Mouse (Mus musculus): ENCODE measurements around the gene Acsl5.

Gene Acsl5

DNA sequence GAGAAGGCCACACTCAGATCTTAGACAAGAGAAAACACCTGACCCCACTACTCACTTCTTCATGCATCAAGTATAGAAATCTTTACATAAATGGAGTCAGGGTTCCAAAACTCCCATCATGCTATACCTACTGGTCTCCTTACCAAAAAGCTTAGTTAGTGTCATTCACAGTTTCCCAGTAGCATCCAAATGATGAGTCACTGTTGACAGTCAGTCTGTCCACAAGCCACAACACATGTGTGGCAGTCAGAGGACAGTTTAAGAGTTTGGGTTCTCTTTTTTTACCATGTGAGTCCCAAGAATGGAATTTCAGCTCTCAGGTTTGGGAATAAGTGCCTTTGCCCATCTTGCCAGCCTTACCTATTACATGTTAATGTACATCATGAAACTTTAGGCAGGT lies 37.2 kb downstream of the Acsl5 start:
- no peak for DNase-seq (ENCODE audit: low spot score)

DNA sequence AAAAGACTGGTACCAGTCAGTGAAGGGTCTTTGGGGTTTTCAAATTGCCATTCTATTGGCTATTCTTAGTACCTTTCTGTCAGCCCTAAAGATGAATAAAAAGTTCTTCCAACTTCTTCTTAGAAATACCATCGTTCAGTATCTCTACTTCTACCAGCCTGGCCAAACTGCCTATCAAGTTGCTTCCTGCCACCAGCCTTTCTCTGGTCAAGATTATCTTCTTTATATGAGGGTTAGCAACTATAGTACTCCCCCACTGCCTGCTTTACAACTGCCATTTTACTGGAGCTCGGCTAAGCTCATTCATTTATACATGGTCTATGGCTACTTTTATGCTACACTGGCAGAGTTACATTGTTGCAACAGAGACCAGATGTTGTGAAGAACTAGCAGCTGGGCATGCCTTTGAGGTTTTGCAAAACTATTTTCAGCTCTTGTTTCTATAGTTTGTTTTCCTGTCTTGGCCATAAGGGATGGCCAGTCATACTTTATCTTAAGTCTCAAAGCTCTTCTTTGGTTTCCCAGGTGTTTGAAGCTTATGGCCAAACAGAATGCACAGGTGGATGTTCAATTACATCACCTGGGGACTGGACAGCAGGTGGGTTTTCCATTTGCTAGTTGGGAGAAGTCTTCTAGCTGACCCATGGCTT lies 39.0 kb downstream of the Acsl5 start:
- no peak for DNase-seq (ENCODE audit: low spot score)

DNA sequence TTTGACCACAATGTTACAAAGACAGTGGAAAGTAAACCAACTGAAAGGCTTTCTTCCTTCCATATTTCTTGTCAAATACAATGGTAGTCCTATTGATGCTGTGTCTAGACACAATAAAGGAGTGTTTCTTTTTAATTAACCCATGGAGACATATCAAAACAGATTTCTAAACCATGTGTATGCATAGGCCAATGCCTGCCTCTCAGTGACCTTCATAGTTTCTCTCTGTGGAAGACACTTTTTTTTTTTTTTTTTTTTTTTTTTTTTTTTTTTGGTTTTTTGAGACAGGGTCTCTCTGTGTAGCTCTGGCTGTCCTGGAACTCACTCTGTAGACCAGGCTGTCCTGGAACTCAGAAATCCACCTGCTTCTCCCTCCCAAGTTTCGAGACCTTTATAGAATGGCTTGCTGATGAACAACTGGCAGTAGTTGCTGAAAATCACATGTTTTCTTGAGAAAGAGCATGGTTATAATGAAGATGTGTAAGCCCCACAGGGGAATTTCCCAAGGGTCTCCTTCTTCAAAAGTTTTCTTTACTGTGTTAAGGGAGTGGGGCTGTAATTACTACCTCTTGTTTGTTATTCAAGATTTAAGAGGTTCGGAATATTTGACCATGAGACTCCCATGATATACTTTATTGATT lies 40.6 kb downstream of the Acsl5 start:
- DNase-seq (ENCODE audit: low spot score) = no peak

DNA sequence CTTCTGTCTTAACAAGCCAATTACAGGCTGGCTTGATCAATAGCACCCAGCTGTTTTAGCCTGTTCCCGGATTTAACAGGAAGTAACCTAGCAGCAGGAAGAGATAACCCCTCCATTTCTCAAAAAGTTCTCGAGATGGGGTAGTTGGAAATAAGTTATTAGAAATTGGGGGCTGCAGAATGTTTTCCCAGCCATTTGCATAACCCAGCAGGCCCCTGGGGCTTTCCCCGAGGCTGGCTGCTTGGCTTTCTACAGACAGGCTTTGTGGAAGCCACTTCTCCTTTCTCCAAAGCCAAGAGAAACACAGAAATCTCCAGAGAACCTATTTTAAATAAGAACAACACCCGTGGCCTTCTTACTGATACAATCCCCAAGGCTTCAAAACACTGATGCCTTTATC lies 41.4 kb downstream of the Acsl5 start:
- no peak for DNase-seq (ENCODE audit: low spot score)

DNA sequence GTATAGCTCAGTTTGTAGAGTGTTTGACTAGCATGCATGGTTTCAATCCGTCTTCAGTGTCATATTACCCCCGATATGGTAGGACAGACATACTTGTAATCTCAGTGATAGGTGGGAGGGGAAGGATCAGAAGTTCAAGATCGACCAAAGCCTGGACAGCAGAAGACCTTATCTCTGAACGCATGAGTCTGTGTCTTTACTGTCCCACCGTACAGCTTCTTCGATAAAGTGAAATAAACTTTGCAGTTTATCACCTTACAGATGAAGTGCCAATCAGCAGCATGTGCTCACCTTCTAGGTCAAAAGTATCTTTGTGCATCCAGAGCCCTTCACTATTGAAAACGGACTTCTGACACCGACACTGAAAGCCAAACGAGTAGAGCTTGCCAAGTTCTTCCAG lies 43.3 kb downstream of the Acsl5 start:
- no peak for DNase-seq (ENCODE audit: low spot score)

DNA sequence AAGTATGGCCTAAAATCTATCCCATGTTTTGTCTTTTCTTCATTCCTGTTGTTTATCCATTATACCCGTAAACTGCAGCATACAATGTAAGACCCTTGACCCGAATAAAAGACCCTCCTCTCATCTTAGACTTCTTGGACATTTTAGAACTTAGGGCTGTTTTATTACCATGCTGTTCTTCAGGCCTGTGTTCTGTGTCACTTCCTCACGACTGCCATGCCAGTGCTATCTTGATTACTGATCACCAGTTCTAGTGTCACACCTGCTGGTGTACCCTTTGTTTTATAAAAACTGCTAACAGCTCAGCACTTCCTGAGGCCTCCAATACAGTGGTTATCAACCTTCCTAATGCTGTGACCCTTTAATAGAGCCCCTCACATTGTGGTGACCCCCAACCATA lies 43.8 kb downstream of the Acsl5 start:
- DNase-seq (ENCODE audit: low spot score) = no peak

DNA sequence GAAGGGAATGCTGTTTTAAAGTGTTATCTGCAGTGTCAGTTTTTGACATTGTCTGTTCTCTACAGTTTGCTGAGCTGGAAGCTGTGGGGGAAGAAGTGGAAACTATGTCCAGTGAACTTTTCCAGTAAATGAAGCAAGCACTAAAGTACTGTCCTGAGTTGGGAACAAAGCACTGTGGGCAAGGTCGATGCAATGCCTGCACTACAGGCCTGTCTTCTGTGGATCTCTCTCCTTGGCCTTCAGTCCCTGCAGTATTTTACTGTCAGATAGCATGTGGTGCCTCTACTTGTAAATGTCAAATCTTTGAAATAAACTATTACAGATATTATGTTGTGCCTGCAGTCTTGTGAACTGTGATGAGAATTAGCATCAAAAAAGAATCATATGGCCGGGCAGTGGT lies 44.6 kb downstream of the Acsl5 start:
- no peak for DNase-seq (ENCODE audit: low spot score)

DNA sequence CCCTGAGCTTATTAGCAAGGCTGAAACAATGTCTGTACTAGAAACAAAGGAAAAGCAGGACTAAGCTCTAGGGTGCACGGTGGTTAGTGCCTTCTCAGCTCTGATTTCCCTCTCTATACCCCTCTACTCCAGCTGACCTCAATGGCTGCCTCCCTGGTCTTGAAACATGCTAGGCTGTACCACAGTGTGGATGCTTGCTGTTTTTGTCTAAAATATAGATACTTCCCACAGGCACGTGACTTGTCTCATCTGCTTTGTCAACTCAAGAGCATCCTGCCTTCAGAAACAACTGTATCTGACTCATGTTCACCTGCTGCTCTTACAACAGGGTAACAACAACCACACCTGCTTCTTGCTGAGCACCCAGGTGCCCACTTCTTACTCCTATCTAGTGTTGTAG lies 45.8 kb downstream of the Acsl5 start:
- DNase-seq (ENCODE audit: low spot score) = no peak

DNA sequence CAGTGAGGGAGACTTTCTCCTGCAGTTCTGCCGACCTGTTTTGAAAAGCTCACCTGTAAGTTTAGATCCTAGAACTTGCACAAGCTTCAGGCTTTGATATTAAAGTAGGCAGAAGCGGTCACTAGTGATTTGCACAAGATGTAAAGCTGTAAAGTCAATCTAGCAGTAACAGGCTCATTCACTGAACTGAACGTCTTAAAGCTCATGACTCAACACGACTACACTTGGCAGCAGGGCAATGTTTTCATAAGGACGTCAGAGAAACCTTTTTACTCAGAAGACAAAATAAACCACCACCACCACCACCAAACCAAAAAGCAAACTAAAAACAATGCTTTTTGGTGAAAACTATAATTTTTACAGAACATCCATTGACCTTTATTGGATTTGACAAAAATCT lies 46.2 kb downstream of the Acsl5 start:
- no peak for DNase-seq (ENCODE audit: low spot score)

DNA sequence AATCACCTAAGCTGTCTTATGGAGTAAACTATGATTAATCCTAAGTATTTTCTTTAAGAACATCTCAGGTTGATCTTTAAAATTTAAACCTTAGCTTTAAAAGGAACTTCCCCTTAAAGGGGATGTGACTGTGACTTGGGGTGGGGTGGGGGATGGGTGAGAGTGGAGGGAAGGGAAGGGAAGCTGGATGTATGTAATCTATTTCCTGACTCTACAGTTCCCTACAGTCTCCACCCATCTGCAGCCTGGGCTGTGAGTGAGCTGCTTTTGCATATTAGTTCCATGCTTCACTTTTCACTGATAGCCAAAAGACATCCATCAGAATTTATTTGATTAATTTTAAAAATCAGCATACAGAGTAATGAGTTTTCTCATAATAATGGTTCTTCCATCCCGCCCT lies 47.6 kb downstream of the Acsl5 start:
- no peak for DNase-seq (ENCODE audit: low spot score)

DNA sequence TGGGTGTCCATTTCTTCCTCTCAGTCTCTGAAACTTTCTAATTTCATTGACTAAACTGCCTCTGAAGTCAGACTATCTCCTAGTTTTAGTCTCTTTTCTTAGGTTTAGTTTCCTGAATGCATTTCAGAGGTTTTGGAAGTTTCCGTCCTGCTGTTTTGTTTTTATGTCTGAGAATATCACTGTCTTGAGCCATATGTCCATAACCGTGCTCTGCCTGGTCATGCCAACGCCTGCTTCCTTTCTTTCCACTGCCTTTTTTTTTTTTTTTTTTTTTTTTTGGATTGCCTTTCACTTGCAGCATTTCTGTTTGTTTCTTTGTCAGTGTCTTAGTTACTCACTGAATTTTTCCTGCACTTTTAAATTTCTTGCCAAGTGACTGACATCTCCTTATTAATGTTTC lies 48.8 kb downstream of the Acsl5 start:
- no peak for DNase-seq (ENCODE audit: low spot score)

DNA sequence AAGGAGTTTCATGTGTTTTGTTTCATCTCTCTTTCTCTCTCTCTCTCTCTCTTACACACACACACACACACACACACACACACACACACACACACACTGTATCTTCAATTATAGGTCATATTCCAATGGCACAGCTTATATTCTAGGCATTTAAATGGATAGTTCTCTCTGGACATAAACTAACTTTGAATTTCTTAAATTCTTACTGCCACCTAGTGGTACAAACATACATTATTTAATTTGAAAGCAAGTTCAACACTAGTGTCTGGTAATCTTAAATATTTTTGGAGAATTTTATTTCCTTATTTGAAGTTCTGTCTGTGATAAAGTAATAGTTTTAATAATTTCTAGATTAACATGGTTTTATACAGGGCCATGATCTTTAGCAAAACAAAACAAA lies 53.3 kb downstream of the Acsl5 start:
- DNase-seq (ENCODE audit: low spot score) = no peak

DNA sequence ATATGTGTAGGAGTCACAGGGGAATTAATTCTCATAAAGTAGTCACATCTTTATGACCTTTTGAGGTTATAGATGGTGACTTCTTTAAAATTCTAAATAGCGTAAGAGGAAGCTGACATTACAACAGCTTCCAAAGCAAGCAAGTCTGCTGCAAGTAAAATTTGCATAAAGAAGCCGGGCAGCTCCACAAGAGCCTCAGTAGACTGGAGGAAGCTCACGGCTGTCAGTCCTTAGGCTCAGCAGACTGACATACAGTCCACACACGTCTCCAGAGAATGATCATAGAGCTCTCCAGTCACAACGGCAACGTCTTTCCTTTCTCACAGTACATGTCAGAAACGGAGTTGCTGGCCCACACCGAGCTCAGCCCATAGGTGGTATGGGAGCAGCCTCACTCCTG lies 60.1 kb downstream of the Acsl5 start:
- DNase-seq (ENCODE audit: low spot score) = no peak

DNA sequence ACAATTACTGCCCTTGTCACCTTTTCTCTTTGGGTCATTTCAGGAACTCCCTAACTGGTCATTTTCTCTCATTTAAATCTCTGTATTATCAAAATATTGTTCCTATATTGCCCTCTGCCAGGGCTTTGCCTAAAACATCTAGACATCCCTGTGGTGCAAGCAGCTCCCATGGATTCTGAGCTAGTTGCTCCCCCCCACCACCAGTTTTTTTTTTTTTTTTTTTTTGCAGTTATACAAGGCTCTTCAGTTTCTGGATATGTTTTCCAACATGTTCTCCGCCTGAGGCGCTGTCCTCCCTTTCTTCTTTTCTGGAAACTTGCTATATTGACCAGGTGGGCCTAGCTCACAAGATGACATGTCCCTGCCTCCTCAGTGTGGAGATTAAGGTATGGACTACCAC lies 61.9 kb downstream of the Acsl5 start:
- DNase-seq (ENCODE audit: low spot score) = no peak

DNA sequence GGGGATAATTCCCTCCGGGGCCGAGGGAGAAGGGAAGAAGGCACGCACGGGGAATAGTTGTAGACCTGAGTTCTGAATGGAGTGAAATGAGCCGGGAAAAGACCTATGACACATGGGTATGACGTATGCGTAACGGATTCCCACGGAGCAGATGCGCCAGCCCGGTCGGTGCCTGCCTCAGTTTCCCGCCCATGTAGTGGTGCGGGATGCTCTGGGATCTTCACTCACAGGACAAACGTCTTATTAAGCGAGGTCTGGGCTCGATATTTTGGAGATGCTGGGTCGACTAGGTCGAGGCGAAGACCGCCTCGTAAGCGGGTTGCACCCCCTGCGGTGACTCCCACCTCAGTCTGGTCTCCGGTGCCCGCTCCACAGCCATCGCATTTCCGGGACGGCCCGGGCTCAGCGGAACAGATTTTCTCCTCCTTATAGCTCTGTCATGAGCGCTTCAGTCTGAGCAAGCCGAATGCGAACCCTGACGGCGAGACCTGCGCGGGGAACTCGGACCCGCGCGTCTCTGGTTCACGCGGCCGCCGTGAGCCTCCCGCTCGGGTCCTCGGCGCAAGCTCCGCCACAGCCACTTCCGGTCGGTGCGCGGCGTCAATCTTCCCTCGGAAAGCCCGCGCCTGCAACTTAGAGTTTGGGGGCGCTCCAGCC lies 63.8 kb downstream of the Acsl5 start, which contains the start of gene Zdhhc6:
Gene Zdhhc6 (minus strand): TSS at position 581 of the 657 bp plus-strand sequence.
- peak; percentile 41 for DNase-seq (ENCODE audit: low spot score)

DNA sequence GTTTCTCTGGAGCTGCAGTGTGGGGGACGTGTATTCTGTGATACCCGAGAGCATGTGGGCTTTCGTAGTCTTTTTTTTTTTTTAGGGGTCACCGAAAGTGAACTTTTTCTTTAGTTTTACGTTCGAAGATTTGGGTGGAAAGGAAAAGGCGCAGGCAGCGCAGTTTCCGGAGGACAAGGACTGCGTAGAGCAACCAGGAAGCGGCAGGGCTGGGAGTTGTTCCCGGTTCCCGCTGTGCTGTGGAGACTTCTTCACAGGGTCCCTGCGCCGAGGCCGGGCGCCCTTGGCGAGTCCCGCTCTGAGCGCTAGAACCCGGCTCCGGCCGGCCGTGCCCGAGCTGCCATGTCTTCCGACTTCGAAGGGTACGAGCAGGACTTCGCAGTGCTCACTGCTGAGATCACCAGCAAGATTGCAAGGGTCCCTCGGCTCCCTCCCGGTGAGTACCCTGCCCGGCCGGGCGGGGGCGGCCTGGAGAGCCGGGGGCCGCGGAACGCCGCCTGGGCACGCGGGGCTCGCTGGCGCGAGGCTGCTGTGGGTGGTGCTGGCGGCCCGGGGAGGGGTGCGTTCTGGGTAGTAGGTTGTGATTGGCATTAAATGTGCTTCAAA lies 64.5 kb downstream of the Acsl5 start, which contains the start of gene Vti1a:
Gene Vti1a (plus strand): TSS at position 187 of the 606 bp plus-strand sequence.
- DNase-seq (ENCODE audit: low spot score) = peak; percentile 54

DNA sequence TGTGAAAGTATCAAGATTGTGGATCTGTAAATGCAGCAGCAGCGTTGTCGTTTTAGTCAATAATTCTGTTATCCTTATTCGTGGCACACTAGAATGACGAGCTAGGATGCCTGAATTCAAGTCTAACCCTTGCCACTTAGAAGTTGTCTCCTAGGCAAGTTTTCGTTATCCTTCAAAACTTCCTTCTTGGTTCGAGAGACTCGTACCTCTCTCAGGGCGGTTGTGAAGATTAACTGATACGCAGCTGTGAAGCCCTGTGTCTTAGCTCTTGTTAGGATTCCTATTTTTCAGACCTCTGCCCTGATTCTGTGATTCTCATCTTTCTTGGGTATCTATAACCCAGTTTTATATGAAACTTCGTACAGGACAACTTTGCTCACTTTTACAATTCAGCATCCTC lies 65.2 kb downstream of the Acsl5 start:
- DNase-seq (ENCODE audit: low spot score) = no peak

DNA sequence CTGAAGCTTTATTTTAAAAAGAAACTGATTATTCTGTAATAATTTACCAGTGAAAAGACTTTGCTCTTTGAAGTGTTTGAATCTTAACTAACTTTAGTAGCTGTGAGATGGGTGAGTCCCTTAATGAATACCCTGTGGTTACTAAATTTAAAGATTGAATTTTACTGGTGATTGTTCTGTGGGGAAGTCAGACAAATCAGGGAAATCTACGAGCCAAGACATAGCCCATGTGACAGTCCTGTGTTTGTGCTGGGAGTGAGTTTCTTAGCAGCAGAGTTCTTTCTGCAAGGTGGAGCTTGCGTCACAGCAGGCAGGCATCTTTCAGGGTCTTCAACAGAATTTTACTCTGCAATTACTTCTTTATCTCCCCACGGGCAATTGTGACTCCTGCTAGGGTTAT lies 67.3 kb downstream of the Acsl5 start:
- DNase-seq (ENCODE audit: low spot score) = no peak

DNA sequence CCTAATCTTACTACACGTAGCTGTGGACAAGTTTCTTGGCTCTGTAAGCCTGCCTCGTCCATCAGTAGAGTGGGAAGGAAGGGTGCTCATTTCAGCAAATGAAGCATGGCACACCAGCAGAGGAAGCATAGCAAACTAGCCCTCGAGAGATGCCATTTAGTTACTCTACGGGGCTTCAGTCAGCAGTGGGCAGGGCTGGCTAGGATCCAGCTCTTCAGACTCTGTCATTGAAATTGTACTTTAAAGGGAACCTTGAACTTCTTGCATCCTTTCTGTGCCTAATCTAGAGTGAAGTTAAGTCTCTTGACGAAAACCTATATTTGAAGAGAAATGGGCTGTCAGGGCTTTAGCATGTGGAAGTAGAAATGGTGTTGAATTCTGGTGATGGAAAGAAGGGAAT lies 67.8 kb downstream of the Acsl5 start:
- no peak for DNase-seq (ENCODE audit: low spot score)

DNA sequence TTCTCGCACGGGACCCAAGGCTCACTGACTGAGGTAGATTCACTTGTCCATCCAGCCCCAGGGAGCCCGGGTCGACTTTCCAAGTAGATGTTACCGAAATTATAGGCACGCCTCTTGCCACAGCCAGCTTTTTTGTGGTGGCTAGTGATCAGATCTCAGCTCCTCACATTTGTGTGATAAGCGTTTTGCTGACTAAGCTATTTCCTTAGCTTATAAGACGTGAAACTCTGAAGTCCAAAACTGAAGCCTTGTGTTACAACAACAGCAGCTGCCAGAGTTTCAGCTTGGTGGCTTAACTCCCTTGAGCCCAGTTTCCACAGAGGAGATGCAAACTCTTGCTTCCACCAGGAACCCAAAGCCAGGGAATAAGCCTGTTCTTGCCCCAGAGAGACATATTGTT lies 70.9 kb downstream of the Acsl5 start:
- no peak for DNase-seq (ENCODE audit: low spot score)

DNA sequence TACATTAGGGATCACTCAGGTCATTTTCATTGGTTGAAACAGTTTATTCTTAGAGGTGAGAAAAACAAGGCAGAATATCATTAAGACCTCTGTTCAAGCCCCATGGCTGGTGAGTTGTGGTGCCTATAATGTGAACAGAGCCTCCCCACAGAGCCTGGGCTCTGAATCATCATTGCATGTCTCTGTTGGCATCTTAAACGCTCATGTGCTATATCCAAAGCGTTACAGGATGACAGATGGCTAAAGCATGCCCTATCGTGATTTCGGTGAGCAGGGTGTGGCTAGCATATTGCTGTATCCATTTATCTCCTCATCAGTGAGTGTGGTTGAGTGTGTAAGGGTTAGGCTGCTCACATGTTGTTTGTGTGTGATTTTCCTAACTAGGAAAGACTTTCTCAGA lies 75.8 kb downstream of the Acsl5 start:
- DNase-seq (ENCODE audit: low spot score) = no peak

DNA sequence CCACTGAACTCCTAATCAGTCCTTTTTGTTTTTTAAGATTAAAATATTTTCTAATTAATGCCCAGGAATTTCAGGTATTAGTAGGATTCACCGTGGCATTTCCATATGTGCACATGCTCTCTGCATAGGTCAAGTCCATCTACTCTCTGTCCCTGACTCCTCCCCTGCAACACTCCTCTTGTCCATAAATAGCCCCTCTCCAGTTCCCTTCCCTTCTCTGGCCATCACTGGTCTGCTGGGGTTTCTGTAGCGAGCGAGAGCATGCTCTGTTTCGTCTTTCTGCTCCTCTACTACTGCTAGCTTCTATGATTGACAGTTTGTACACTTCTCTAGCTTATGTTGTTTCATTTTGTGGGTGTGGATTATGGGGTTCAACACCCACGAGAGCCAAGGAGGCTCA lies 80.0 kb downstream of the Acsl5 start:
- no peak for DNase-seq (ENCODE audit: low spot score)

DNA sequence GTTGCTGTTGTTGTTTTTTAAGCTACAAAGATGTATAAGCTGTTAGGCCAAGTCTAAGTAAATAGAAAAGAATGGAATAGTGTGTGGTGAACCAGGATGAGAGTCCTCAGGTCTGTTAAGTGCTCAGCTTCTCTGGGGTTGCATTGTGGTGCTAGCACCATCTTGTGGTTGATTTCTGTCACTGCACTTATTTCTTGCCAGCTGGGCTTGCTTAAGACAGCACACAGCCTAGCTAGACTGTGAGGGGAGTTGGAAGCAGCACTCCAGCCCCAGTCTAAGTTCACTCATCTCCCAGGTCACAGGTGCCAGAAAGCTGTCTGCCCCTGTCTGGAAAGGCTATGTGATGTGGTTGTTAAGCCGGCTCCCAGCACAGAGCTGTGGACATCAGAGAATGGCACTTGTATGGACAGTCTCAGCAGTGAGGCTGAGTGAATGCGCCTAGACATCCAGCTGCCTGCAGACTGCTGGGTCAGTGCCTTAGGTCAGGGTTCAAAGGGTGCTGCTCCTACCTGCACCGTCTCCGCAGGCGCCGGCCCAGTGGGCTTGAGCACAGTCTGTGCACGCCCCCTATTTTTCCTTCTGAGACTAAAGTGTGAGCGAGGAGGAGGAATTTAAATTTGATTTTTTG lies 81.0 kb downstream of the Acsl5 start:
- no peak for DNase-seq (ENCODE audit: low spot score)
